Mouse (Mus musculus) Patski (cell line): ENCODE data around the gene Wdr46. TPM values are rescaled to one million over a fixed set of nuclear protein-coding genes. Genes with fewer than 3 reads are reported as not detected.

Experiments
- ATAC-seq: fragments of 100-300 bp; one replicate; pipeline ENCODE4 v1.8.0; 2021
- CTCF ChIA-PET: fragments of 350-600 bp; sonication (Branson Sonifier 250); formaldehyde crosslinking; loops from one replicate; lab custom pipeline; 2022; ENCODE audit warnings: inconsistent platforms; lab: Charles Lee
- POLR2A ChIA-PET: fragments of 350-600 bp; sonication (Branson Sonifier 250); formaldehyde crosslinking; loops from one replicate; lab custom pipeline; 2022; ENCODE audit warnings: antibody characterized with exemption, inconsistent platforms; lab: Charles Lee
- DNase-seq: peaks from one replicate; pipeline ENCODE4 v3.0.0-alpha.2; 2011; ENCODE audit warnings: low read depth, low spot score
- H3K27me3 ChIP-seq: fragments of 371-371 bp; one replicate; pipeline ENCODE4 v1.5.1; 2021
- CTCF ChIP-seq: fragments of 100-300 bp; IDR thresholded peaks from one replicate; pipeline ENCODE4 v1.5.1; 2021
- in situ Hi-C: fragments of 300-500 bp; cut with MboI; formaldehyde crosslinking; loops from 3 replicates; pipeline ENCODE4 v1.11.1; 2018; ENCODE audit warnings: low pct_unique_long_range_greater_than_20kb, mixed read lengths
- polyA plus RNA-seq: library from polyadenylated mRNA; unstranded; gene quantifications from one replicate; pipeline ENCODE4 v1.2.3, GENCODE M21; 2021

Gene Wdr46
- polyA plus RNA-seq, 1 experiment from 2014 or later, result 35.8 TPM

DNA sequence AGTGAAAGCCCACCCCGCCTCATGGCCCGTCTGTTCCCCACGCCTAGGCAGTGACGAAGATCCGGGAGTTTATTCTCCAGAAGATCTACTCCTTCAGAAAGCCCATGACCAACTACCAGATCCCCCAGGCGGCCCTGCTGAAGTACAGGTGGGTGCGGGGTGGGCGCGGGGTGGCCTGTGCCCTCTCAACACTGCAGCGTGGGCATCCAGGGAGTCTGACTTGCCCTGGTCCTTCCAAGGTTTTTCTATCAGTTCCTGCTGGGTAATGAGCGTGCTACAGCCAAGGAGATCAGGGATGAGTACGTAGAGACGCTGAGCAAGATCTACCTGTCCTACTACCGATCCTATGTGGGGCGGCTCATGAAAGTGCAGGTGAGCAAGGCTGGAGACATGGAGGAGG is 19.5 kb downstream of the Wdr46 start:
- H3K27me3 ChIP-seq, result no peaks in the 10 kb centered on the region
- ATAC-seq (no peak), DNase-seq (no peak)
- TF ChIP-seq CTCF, result no peak
- in situ Hi-C loops, result loop anchor here (10.0 kb wide), 1 partner anchor 1345 kb away; no protein-coding TSS in a partner anchor
- POLR2A ChIA-PET, result no interaction called here
- CTCF ChIA-PET, result no interaction called here

DNA sequence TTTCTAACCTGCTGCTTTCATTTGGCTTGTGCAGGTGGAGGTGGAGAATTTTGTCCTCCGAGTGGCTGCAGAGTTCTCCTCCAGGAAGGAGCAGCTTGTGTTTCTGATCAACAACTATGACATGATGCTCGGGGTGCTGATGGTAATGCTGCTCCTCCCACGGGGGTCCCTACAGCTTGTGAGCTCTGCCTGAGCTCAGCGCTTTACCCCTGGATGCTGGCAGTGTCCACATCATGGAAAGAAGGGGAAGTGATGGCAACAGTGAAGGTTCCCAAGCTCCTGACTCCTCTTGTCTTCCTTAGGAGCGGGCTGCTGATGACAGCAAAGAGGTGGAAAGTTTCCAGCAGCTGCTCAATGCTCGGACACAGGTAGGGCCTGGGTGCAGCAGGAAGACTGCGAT is 22.4 kb downstream of the Wdr46 start:
- CTCF ChIA-PET, result interaction anchor here (0.8 kb wide), 1 partner anchor 41 kb away, joined by 3 read pairs; no protein-coding TSS in a partner anchor

DNA sequence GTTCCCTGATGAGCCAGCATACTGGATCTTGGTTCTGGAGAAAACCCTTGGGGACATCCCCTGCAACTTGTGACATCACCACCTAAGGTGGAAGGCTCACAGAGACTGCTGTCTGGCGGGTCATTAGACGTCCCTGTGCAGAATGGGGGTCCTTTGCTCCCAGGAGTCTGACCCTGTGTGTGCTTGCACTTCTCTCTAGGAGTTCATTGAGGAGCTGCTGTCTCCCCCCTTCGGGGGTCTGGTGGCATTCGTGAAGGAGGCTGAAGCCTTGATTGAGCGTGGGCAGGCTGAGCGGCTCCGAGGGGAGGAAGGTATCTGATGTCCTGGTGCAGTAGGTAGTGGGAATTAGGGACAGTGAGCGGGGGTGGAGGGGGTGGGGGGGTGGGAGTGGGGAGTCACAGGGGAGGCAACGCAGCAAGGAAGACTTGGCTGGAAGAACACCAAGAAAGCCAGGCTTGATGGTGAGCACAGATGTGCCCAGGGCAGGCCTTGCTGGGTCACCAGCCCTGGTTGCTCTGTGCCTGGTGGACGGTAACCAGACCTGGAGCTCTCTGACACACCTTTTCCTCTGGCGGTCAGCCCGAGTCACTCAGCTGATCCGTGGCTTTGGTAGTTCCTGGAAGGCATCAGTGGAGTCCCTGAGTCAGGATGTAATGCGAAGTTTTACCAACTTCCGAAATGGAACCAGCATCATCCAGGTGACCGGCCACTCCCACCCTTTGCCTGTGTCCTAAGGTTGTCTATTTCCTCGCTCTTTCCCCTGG is 24.8 kb downstream of the Wdr46 start:
- no peak for TF ChIP-seq CTCF

More for the DNA sequence above, 22.4 kb downstream of the Wdr46 start:
- DNase-seq, result no peak
- no peak for TF ChIP-seq CTCF
- no peaks in the 10 kb centered on the region for H3K27me3 ChIP-seq
- in situ Hi-C loops, result loop anchor here (10.0 kb wide), 1 partner anchor 1342 kb away; no protein-coding TSS in a partner anchor
- no peak for ATAC-seq
- POLR2A ChIA-PET, result no interaction called here

DNA sequence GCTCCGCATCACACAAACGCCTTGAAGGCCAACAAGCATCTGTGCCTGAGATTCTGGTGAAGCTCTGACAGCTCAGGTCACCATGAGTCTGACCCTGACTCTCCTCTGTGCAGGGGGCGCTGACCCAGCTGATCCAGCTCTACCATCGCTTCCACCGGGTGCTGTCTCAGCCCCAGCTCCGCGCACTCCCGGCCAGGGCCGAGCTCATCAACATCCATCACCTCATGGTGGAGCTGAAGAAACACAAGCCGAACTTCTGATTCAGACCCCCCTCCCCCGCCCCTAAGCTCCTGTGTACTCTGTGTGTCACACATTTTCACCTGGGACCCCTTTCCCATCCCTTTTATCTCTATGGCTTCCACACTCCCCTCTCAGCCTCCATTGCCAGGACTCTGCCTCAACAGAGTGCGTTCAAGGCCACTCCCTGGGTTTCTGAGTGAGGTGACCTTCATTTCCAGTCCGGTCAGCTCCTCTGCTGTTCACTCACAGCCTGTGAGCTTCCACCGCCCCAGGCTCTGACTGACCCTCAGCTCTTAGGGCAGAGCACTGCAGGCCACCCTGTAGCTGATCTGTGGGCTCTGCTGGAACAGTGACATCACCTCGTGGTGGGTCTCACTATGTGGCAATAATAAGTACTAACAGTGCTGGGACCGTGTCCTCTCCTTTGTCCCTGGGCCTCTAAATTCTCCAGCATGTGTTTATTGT is 25.5 kb downstream of the Wdr46 start:
- ChIA-PET CTCF (interaction anchor here (0.9 to 1.1 kb wide), 3 partner anchors 8 to 26 kb away, joined by 3 to 4 read pairs (median 4); no protein-coding TSS in a partner anchor), POLR2A (no interaction called here)
- in situ Hi-C loops, result loop anchor here (5.0 to 10.0 kb wide), 2 partner anchors 36 to 1339 kb away; partner anchors contain the start of gene H2-K1
- ATAC-seq, result no peak
- no peak for DNase-seq
- TF ChIP-seq CTCF, result no peak
- H3K27me3 ChIP-seq, result no peaks in the 10 kb centered on the region

More for the DNA sequence above, 24.8 kb downstream of the Wdr46 start:
- H3K27me3 ChIP-seq, result no peaks in the 10 kb centered on the region
- CTCF ChIA-PET, result interaction anchor here (1.0 to 1.1 kb wide), 2 partner anchors 17 to 27 kb away, joined by 3 to 4 read pairs; no protein-coding TSS in a partner anchor
- DNase-seq (no peak), ATAC-seq (no peak)
- POLR2A ChIA-PET, result no interaction called here
- in situ Hi-C loops, result loop anchor here (5.0 to 10.0 kb wide), 2 partner anchors 37 to 1340 kb away; partner anchors contain the start of gene H2-K1

DNA sequence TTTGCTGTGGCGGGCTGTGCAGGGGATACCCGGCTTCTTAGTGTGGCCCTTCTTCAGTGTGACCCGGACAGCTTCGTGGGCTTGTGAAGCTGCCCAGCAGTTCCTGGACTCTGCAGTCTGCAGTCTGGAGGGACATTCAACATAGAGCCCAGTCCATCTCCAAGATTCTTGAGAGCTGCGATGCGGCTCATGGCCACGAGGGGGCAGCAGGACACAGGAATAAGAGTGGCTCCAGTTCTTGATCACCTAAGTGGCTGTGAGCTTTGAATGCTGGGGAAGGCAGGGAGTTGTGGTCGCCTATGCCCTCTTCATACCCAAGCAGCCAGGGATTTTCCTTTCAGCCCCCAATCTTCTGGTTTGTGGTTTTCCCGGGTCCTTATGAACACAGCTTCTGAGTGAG is 28.0 kb downstream of the Wdr46 start:
- TF ChIP-seq CTCF, result no peak
- in situ Hi-C loops, result loop anchor here (5.0 to 10.0 kb wide), 2 partner anchors 34 to 1336 kb away; partner anchors contain the start of gene H2-K1
- H3K27me3 ChIP-seq, result no peaks in the 10 kb centered on the region
- DNase-seq (no peak), ATAC-seq (peak; percentile 72)
- ChIA-PET CTCF (interaction anchor here (0.6 to 3.2 kb wide), 5 partner anchors 10 to 35 kb away, joined by 3 to 37 read pairs (median 4); no protein-coding TSS in a partner anchor), POLR2A (no interaction called here)

DNA sequence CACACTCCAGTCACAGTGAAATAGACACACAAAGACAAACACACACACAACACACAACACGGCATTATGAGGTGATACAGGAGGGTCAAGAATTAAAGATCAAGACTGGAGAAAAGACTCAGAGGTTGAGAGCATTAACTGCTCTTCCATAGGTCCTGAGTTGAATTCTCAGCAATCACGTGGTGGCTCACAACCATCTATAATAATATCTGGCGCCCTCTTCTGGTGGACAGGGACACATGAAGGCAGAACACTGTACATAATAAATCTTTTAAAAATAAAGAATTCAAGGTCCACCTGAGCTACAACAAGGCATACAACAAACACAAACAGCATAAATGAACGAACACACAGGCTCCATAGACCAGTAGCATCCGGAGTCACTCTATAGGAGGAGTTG is 28.5 kb downstream of the Wdr46 start:
- no peaks in the 10 kb centered on the region for H3K27me3 ChIP-seq
- peak; percentile 55 for TF ChIP-seq CTCF
- no peak for DNase-seq
- ChIA-PET POLR2A (no interaction called here), CTCF (interaction anchor here (1.2 to 3.2 kb wide), 4 partner anchors 12 to 35 kb away, joined by 3 to 37 read pairs (median 6); no protein-coding TSS in a partner anchor)
- ATAC-seq, result peak; percentile 36
- in situ Hi-C loops, result loop anchor here (5.0 to 10.0 kb wide), 2 partner anchors 33 to 1336 kb away; partner anchors contain the start of gene H2-K1

DNA sequence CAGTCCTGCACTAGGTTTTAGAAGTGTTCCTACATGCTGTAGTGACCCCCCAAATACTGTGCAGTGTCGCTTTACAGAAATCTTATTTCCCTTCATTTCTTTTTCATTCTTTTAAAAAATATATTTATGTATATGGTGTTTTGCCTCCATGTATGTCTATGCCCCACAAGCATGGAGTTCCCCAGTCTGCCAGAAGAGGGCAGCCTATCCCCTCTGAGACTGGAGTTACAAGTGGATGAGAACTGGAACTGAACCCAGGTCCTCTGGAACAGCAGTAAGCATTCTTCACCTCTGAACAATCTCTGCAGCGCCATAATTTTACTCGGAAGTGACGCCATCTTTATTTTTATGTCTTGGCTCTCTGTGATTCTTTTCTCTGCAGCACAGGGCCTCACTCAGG is 28.9 kb downstream of the Wdr46 start:
- in situ Hi-C loops, result loop anchor here (5.0 to 10.0 kb wide), 2 partner anchors 33 to 1335 kb away; partner anchors contain the start of gene H2-K1
- ATAC-seq (no peak), DNase-seq (no peak)
- ChIA-PET POLR2A (no interaction called here), CTCF (interaction anchor here (1.2 to 3.2 kb wide), 4 partner anchors 13 to 34 kb away, joined by 3 to 37 read pairs (median 6); no protein-coding TSS in a partner anchor)
- H3K27me3 ChIP-seq, result no peaks in the 10 kb centered on the region
- TF ChIP-seq CTCF, result no peak

DNA sequence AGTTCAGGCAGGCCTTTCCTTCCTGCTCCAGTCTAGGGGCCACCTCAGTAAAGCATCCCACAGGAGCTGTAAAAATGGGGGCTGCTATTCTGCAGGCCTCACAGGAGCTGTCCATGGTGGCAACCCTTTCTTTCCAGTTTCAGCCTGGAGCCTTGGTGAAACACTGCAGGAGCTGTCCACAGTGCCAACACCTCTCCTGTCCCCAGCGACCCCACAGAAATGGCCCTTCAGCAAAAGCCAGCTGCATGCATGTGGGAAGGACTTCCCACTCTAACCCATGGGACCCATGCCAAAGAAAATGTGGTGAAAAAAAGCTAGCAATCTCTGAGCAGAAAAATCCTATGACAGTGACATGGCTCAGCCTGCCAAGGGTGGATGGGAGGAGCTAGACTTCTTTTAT is 32.2 kb downstream of the Wdr46 start:
- in situ Hi-C loops, result loop anchor here (5.0 kb wide), 1 partner anchor 1300 kb away; no protein-coding TSS in a partner anchor
- ChIA-PET CTCF (interaction anchor here (0.9 to 2.6 kb wide), 5 partner anchors 8 to 82 kb away, joined by 3 to 15 read pairs (median 3); no protein-coding TSS in a partner anchor), POLR2A (interaction anchor here (1.1 to 1.2 kb wide), 2 partner anchors 16 to 31 kb away, joined by 3 read pairs; partner anchors contain the start of gene Rps18)
- ATAC-seq (no peak), DNase-seq (no peak)
- TF ChIP-seq CTCF, result no peak
- peaks cover 2% of the 10 kb centered on the region for H3K27me3 ChIP-seq

DNA sequence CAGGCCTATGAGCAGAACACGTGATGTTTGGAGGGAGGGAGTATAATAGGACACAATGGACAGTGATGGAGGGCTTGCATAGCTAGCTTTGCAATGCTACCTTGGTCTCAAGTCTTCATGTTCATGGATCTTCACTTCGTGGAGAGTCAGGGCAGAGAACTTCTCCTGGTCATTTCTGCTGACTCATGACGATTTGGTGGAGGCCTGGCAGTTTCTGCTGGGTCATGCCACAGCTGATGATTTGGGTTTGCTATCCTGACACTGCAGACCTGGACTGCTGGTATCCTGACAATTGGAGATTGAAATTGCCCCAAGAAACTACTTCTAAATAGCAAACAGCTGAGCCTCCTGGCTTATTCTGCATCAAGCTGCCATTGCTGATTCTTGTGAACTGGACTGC is 33.1 kb downstream of the Wdr46 start:
- in situ Hi-C loops, result loop anchor here (5.0 kb wide), 1 partner anchor 1299 kb away; no protein-coding TSS in a partner anchor
- CTCF ChIA-PET, result interaction anchor here (1.1 to 2.6 kb wide), 3 partner anchors 9 to 35 kb away, joined by 3 to 15 read pairs (median 7); no protein-coding TSS in a partner anchor
- TF ChIP-seq CTCF, result no peak
- ATAC-seq (no peak), DNase-seq (no peak)
- POLR2A ChIA-PET, result interaction anchor here (1.1 kb wide), 1 partner anchor 30 kb away, joined by 3 read pairs; no protein-coding TSS in a partner anchor
- H3K27me3 ChIP-seq, result peaks cover 9% of the 10 kb centered on the region
